Mouse (Mus musculus) CD4-positive, CD25-positive, alpha-beta regulatory T cell, adult 4 months (primary cell): ENCODE measurements at regions not wholly inside any gene's neighbourhood (a gene's known extent, or its start where the extent isn't known, plus 50 kb on each side); places are given as distances from the start of the nearest gene placed in this dataset.

Experiments
- ATAC-seq: one replicate; pipeline ENCODE4 v1.8.0; 2017

DNA sequence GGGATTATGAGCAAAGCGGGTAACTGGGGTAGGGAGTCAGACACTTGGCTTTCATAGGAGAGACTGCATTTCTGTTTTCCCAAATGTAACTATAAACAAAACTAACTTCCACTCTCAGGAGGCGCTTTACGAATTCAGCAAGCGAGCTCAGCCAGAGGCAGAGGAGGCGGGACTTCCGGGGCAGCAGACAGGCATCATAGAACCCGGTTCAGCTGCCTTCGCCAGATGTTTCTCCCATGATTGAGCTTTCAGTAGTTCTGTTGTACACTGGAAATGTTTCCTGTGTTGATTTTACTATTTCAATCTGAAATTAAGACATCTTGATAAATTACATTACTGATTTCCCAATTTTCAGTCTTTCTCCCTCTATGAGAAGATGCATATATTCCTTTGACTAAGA, 92.9 kb downstream of the Zfp365 start:
- ATAC-seq: no peak

- no peak for ATAC-seq
These were observed 98.6 kb downstream of the Zfp365 start for GRCm38 (mm10) chr10:67813901-67814300.

DNA sequence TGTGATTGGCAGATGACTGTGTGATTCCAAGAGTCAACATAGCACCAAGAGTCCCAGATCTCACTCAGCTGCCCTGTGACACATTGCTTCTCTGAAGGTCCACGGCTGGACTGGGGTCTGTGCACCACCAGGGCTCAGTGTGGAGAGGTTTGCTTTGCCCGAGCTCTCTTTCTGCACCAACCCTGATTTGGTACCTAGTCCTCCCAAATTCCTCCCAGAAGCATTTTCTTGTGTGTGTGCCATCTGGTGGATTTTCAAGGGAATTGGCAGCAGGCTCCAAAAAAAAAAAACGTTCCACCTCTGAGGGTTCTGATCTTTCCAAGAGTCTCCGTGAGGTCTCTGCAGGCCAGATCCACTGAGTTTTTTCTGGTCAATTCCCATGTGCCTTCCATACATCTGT, 107.3 kb downstream of the Zfp365 start:
- no peak for ATAC-seq

DNA sequence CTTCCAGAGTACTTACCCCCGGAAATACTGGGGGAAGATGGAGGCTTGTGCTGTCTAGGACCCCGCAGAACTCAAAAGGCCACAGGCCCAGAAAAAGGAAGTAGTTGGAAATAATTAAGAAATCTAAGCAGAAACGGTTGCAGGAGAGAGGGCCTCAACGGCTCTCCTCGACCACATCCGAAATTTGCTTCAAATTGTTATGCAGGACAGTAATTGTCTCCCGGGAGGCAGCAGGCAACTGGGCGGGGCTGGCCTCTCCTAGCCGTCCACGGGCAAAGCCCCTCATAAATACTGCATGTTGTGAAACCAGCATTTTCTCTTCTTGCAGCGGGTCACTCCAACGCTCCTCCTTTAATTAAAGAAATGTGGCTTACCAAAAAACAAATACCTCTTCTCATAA, 107.8 kb downstream of the Zfp365 start:
- no peak for ATAC-seq

- ATAC-seq: no peak
These were observed 110.3 kb downstream of the Zfp365 start for GRCm38 (mm10) chr10:67802156-67802555.

DNA sequence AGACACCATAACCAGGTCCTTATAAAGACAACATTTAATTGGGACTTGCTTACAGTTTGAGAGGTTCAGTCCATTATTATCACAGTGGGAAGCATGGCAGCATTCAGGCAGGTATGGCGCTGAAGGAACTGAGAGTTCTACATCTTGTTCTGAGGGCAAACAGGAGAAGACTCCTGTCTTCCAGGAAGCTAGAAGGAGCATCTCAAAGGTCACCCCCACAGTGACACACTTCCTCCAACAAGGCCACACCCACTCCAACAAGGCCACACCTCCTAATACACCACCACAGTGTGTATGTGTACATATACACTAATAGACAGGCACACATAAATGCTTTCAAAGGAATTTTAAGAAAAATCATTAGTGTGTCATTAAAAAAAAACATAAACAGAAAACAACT, 110.8 kb downstream of the Zfp365 start:
- no peak for ATAC-seq

GRCm38 (mm10) chr10:67798991-67799390, 113.5 kb downstream of the Zfp365 start:
- ATAC-seq: no peak

GRCm38 (mm10) chr10:67793206-67793605, 119.3 kb downstream of the Zfp365 start:
- no peak for ATAC-seq

DNA sequence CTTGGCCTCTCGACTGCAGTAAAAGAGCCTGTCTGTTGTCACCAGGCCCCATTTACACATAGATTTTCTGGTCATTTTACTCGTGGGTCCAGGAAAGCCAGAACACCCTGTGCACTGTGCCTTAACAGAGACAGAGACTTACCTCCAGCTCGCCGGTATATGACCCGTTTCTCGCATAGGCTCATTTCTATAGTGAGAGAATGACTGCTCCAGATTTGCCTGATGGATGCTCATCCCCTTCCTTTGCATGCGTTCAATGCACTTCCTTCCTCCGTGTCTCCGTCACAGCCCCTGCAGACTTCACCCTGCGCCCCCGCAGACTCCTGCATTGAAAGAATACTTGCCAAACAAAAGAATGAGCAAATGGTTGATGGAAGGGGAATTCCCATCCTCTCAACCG, 122.8 kb downstream of the Zfp365 start:
- ATAC-seq: no peak

DNA sequence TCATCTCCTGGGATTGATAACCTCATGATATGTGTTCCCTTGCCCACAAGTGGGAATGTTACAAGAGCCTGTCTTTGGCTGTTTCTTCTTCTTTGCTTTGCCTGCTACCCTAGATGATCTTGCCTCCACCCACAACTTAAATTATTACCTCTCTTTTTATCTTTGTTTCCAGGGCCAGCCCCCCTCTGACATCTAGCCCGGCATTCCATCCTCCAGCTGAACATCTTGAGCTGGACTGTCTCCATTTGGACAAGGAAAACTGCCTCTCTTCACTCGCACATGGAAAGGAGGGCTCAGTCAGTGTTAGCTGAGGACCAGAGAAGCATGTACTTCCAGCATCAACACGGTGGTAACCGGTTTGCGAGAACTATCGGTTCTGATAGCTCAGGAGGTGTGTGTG, 124.3 kb downstream of the Zfp365 start:
- ATAC-seq: no peak

GRCm38 (mm10) chr10:67785563-67785962, 126.9 kb downstream of the Zfp365 start:
- no peak for ATAC-seq

- no peak for ATAC-seq
These were observed 134.1 kb downstream of the Zfp365 start for GRCm38 (mm10) chr10:67778341-67778740.

- no peak for ATAC-seq
These were observed 134.7 kb downstream of the Zfp365 start for GRCm38 (mm10) chr10:67777721-67778120.

GRCm38 (mm10) chr10:67776851-67777250, 135.6 kb downstream of the Zfp365 start:
- ATAC-seq: no peak

- ATAC-seq: no peak
These were observed 140.7 kb downstream of the Zfp365 start for GRCm38 (mm10) chr10:67771796-67772195.

GRCm38 (mm10) chr10:67766099-67766498, 146.4 kb downstream of the Zfp365 start:
- peak; percentile 75 for ATAC-seq

DNA sequence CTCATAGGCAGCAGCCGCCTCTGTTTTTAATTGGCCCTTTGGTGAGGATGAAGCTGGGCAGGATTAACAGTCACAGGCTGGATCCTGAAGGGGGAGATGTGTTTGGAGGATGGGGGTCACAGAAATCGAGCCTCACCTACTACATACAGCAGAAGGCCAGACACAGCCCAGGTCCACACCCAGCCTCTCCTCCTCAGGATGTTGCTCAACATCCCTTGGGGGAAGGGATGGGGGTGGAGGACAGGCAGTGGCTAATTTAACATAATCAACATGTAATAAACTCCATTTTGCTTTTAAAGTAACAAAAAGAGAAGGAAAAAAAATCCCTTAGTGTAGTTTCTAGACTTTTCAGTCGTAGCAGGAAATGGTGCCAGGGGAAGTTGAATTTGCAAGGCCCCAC, 152.0 kb downstream of the Zfp365 start:
- no peak for ATAC-seq

- ATAC-seq: no peak
These were observed 164.3 kb downstream of the Zfp365 start for GRCm38 (mm10) chr10:67748121-67748520.

DNA sequence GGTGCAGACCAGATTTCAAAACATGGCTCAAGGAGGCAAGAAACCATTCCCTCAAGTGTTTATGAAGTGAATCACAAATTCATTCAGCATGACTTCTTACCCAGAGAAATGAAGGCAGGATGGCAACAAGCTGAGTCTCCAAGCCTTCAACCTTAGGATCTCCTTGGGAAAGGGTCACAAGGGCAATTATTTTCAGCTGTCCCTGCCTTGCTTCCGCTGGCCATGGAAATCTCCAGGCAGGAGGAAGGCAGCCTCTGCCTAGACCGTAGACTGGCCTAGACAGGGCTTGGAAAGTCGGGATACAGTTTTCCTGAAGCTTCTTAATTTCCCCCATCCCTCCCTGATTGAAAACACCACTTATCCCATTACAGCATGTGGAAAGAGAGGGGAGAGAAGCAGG, 165.0 kb downstream of the Zfp365 start:
- no peak for ATAC-seq

DNA sequence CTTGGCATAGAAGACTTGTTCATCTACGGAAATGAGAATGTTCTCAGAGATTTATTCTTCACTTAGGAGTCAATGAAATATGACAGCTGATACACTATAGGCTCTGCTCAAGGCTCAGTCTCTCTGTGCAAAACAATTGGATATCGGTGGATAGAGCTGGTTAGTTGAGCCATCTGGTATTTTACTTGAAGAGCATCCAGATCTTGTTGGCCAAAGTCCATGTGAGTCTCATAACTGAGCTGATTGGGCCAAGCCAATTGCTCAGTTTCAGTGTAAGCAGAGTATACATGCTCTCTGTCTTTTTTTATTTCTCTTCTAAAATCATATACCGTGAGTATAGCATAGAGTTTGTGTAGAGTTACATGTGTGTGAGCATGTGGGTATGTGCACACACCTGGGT, 166.3 kb downstream of the Zfp365 start:
- no peak for ATAC-seq

- no peak for ATAC-seq
These were observed 168.9 kb downstream of the Zfp365 start for GRCm38 (mm10) chr10:67743561-67743960.

DNA sequence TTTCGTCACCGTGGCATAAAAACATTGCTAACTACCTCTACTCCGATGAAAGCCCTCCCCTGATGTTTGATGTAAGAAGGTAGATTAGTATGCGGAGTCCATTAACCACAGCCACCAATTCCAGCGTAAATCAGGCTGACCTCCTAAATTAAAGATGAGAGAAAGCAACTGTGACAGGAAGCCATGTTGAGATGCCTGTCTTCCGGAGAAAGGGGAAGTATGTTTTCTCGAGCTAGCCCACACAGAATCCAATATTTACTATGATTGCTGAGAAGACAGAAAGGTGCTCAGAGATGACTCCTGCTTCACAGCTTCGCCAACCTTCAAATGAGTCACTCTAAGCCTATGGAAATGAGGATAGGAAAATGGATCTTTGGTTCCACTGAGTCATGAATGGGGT, 169.6 kb downstream of the Zfp365 start:
- no peak for ATAC-seq

DNA sequence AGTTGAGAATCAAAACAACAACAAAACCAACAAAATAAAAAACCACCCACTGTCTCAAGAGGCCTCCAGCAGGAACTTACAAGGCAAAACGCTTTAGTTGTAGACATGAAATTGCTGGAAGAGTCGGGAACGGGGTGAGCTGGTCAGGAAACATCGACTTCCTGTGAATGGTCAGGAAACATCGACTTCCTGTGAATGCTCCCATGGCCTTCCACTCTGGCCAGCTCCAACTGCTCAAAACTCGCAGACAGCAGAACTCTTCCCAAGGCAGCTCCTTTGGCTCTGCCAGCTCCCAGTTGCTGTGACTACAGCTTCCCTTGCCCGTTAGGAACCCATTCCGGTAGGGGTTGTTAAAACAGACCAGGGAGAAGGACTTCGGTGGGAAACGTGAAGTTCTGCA, 170.2 kb downstream of the Zfp365 start:
- no peak for ATAC-seq

GRCm38 (mm10) chr10:67739199-67739598, 173.3 kb downstream of the Zfp365 start:
- ATAC-seq: no peak

- no peak for ATAC-seq
These were observed 175.8 kb downstream of the Zfp365 start for GRCm38 (mm10) chr10:67736636-67737035.

GRCm38 (mm10) chr10:67731577-67731976, 180.9 kb downstream of the Zfp365 start:
- no peak for ATAC-seq
